Mouse (Mus musculus) embryonic stem cell, embryonic (primary cell): Measurements from ENCODE around the gene Gm42791.

ENCODE experiments used
- CTCF ChIA-PET, 4 experiments: fragments of 300-600 bp in 2 of 4; fragments of 350-600 bp in 2 of 4; sonication (Branson Sonifier 250); formaldehyde crosslinking; loops; one replicate each; lab custom pipeline; 2022; ENCODE audit warnings: inconsistent platforms in 2 of 4; lab: Charles Lee
- POLR2A ChIA-PET, 4 experiments: fragments of 300-600 bp in 2 of 4; fragments of 350-600 bp in 2 of 4; sonication (Branson Sonifier 250); formaldehyde crosslinking; loops; one replicate each; lab custom pipeline; 2022; ENCODE audit warnings: antibody characterized with exemption in 4 of 4, inconsistent platforms in 1 of 4; lab: Charles Lee

Gene Gm42791

DNA sequence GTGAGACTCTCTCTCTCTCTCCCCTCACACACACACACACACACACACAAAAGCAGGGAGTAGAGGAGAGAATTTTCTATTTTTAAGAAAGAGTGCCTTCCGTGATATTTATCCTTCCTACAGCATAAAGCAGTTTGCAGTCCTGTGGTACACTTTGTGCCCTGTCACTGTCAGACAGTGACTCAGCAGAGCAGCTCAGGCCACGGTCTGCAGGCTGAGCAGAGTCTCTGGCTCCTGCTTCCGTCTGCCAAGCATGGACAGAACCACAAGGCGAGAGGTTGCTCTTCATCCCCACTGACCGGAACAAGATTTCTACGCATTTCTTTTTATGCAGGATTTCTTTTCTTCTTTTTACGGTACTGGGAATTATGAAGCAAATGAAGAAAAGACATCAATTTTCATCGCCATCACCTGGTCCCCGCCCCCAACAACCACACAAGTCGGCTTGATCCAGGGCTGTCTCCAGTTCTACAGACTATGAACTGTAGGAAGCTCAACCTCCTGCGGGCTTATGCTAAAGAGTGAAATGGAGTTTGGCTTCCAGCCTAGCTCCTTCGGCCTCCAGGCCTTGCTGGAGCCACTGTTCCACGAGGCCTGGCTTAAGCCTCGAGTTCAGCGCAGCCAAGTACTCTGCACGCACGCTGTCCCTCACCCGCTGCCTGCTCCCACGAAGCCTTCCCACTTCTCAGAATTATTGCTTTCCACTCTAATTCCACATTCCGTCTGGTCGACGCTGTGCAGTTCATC, 40.5 kb downstream of the Gm42791 start:
- POLR2A ChIA-PET, result interaction anchor here (0.5 to 1.0 kb wide), 4 partner anchors 122 to 595 kb away, joined by 3 to 9 read pairs (median 3); no protein-coding TSS in a partner anchor

DNA sequence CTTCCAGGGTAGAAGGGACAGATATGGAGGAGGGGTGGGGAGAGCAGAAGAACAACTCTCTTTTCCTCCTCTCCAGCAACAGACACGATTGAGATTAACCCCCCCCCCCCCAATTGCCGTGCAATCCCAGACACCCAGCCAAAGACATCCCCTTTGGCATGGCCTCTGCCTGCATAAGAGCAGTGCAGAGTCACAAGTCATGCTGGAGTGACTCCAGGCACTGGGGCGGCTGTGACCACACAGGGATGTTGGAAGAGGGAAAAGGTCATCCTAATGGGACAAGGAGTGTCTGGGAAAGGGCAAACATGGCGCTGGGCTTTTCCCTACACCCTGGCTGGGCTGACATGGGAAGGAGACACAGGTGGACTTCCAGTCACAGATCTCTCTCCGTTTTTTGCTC, 41.8 kb downstream of the Gm42791 start:
- CTCF ChIA-PET, result interaction anchor here (0.5 to 1.9 kb wide), 19 partner anchors 10 to 648 kb away, joined by 3 to 21 read pairs (median 3); no protein-coding TSS in a partner anchor
- POLR2A ChIA-PET, result interaction anchor here in 3 of 4 experiments (0.7 to 1.6 kb wide), 6 partner anchors 13 to 182 kb away, joined by 3 to 5 read pairs (median 4); partner anchors contain the start of gene Katnal1 (in 1 of the 3)

More for the DNA sequence above, 40.5 kb downstream of the Gm42791 start:
- CTCF ChIA-PET, result interaction anchor here in 1 of 4 experiments (0.6 kb wide), 1 partner anchor 117 kb away, joined by 3 read pairs; no protein-coding TSS in a partner anchor

DNA sequence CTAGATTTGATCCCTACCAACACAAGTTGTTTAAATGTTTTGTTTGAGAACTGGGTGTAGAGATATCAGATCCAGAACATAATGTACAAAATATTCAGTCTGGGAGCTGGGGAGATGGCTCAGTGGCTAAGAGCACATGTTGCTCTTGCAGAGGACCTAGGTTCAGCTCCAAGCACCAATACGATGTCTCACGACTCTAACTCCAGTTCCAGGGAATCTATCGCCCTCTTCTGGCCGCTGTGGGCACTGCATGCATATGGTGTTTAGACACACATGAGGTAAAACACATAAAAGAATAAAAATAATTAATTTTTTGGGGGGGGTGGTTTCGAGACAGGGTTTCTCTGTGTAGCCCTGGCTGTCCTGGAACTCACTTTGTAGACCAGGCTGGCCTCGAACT, 42.5 kb downstream of the Gm42791 start:
- POLR2A ChIA-PET, result interaction anchor here in 3 of 4 experiments (0.7 to 1.6 kb wide), 6 partner anchors 12 to 233 kb away, joined by 3 to 5 read pairs (median 4); partner anchors contain the start of gene Katnal1 (in 1 of the 3)
- CTCF ChIA-PET, result interaction anchor here (0.5 to 1.9 kb wide), 63 partner anchors 9 to 1987 kb away, joined by 3 to 21 read pairs (median 3); no protein-coding TSS in a partner anchor

DNA sequence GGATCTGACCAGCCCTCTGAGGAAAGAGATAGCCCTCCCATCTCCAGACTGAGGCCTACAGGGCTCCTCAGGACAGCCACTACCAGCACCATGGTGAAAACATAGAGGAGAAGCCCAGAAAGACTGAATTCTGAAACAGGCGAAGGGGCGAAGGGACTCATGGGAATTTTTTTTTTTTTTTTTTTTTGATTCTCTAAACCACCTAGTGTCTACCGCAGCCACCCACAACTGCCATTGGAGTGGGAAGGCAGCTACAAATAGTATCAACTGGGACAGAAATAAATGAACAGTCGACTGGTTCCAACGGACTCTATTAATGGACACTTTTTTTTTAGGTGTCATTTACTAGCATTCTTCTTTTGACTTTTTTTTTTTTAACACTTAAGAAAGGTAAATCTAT, 43.6 kb downstream of the Gm42791 start:
- ChIA-PET CTCF (interaction anchor here (0.6 to 1.6 kb wide), 6 partner anchors 8 to 335 kb away, joined by 3 to 14 read pairs (median 3); no protein-coding TSS in a partner anchor), POLR2A (interaction anchor here in 1 of 4 experiments (0.7 kb wide), 1 partner anchor 81 kb away, joined by 3 read pairs; no protein-coding TSS in a partner anchor)

DNA sequence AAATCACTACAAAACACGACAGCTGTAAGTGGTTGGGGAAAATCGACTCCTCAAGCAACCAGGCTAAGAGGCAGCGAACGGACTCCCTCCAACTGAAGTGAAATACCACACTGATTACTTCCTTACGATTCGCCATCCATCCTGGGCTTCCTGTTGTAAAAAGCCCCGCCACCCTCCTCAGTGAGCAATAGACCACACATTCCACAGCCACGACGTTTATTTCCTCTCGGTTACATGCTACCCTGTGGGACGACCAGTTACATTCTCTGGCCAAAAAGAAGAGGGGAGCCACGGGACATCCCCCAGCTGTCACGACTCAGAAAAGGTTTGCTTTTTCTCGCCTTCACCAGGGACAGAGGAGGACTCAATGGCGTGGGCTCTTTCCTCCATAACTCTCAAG, 44.9 kb downstream of the Gm42791 start:
- ChIA-PET POLR2A (no interaction called here), CTCF (interaction anchor here in 1 of 4 experiments (0.5 kb wide), 1 partner anchor 21 kb away, joined by 3 read pairs; no protein-coding TSS in a partner anchor)

DNA sequence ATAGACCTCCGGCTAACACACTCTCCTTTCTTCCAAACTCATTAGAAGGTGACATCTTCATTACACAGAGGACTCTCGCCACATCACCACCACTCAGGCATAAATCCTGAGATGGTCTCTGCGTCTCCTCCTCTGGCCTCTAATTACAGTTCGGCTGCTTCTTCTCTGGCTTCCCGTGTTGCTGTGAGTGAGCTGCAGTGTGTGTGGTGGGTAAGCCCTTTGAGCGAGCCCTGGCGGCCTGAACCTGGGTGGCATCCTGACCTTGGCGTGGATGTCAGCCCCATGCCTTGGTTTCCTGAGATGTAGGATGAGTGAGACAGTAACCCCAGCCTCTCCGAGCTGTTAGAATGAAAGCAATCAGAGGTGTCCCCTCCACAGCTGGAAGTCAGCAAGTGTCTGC, 46.4 kb downstream of the Gm42791 start:
- ChIA-PET CTCF (interaction anchor here in 3 of 4 experiments (0.6 to 1.8 kb wide), 4 partner anchors 13 to 190 kb away, joined by 3 to 4 read pairs (median 3); no protein-coding TSS in a partner anchor), POLR2A (no interaction called here)

DNA sequence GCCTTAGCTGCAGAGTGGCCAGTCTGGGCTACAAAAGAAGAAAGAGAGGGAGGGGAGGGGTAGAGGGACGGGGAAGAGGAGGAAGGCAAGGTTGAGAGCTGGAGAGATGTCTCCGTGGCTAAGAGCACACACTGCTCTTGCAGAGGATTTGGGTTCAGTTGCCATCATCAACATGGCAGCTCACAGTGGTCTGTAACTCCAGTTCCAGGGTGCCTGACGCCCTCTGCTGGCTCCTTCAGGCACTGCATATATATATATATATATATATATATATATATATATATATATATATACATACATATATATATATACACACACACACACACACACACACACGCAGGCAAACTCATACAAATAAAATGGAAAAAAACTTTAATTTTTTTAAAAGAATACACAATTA, 47.5 kb downstream of the Gm42791 start:
- POLR2A ChIA-PET, result interaction anchor here in 2 of 4 experiments (0.9 to 1.0 kb wide), 2 partner anchors 17 to 69 kb away, joined by 3 read pairs; no protein-coding TSS in a partner anchor
- CTCF ChIA-PET, result interaction anchor here (0.6 to 1.8 kb wide), 19 partner anchors 9 to 705 kb away, joined by 3 to 9 read pairs (median 3); no protein-coding TSS in a partner anchor

DNA sequence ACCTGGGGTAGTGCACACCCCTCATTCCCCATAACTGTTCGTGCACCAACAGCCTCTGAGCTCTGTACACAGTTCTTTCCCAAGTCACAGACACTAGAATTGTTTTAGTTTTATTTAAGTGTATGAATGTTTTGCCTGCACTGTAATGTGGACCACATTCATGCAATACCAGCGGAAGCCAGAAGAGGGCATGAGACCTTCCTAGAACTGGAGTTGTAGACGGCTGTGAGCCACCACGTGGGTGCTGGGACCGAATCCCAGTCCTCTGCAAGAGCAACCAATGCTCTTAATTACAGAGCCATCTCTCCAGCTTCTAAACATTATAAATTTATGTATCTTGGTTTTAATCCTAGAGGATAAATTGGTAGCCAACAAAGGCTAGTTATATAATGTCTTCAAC, 48.2 kb downstream of the Gm42791 start:
- POLR2A ChIA-PET, result interaction anchor here in 1 of 4 experiments (0.9 kb wide), 1 partner anchor 16 kb away, joined by 3 read pairs; no protein-coding TSS in a partner anchor
- CTCF ChIA-PET, result interaction anchor here (0.6 to 1.8 kb wide), 18 partner anchors 8 to 705 kb away, joined by 3 to 9 read pairs (median 3); no protein-coding TSS in a partner anchor

DNA sequence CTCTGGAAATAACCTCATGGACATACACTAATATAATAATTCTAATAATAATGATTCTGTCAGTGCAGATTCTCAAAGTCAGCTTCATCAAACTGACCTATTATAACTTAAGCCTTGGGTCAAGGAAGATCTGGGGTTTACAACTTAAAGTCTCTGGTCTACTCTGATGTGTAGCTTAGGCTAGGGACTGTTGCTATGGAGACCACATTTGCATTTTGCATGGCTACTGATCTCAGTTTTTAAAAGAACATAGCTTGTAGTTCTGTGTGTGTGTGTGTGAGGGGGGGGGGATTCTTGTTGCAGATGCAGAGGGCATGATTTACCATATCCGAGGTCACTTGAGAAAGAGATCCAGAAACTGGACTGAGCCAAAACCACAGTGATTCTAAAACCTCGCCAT, 49.2 kb downstream of the Gm42791 start:
- CTCF ChIA-PET, result interaction anchor here (0.6 to 1.0 kb wide), 9 partner anchors 10 to 1068 kb away, joined by 3 to 12 read pairs (median 4); no protein-coding TSS in a partner anchor

DNA sequence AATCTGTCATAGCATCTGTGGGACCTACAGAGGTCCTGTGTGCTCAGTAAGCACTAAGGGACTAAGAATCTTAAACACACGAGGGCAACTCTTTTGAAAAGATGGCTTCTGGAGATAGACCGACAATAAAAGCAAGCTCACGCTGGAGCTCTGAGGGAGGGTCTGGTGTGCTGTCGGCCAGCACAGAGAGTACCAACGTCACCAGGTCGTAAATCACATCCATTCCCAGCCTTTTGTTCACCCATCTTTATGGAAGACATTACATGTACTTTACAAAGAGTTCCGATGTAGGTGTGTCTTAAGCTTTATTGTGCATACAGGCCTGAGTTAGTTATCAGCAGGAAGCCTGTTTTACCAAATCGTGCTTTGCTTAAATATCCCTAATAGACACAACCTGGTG, 50.9 kb downstream of the Gm42791 start:
- CTCF ChIA-PET, result interaction anchor here in 2 of 4 experiments (0.8 to 3.4 kb wide), 6 partner anchors 8 to 132 kb away, joined by 3 to 21 read pairs (median 6); partner anchors contain the start of gene Katnal1 (in 1 of the 2)
- POLR2A ChIA-PET, result interaction anchor here in 1 of 4 experiments (0.7 kb wide), 1 partner anchor 300 kb away, joined by 3 read pairs; no protein-coding TSS in a partner anchor

More for the DNA sequence above, 49.2 kb downstream of the Gm42791 start:
- POLR2A ChIA-PET, result interaction anchor here in 1 of 4 experiments (0.6 to 1.0 kb wide), 3 partner anchors 13 to 238 kb away, joined by 3 to 6 read pairs (median 3); partner anchors contain the start of genes Hmgb1 and Uspl1

DNA sequence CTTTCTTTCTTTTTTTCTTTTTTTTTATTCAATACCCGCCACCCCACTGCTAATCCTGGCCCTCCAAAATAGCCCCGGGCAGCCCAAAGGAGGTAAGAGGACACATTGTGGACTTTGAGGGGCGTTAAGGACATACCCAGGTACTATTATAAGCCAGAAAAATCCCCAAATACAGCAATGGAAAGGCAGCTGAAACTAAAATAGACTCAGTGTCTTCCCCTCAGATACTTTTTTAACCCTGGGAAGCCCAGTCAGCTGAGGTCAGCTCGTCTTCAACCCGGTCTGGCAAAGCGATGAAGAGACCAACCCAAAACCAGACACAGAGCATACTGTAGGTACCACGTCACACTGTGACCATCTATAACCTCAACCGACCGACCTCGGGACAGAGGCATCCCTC, 51.5 kb downstream of the Gm42791 start:
- POLR2A ChIA-PET, result no interaction called here

DNA sequence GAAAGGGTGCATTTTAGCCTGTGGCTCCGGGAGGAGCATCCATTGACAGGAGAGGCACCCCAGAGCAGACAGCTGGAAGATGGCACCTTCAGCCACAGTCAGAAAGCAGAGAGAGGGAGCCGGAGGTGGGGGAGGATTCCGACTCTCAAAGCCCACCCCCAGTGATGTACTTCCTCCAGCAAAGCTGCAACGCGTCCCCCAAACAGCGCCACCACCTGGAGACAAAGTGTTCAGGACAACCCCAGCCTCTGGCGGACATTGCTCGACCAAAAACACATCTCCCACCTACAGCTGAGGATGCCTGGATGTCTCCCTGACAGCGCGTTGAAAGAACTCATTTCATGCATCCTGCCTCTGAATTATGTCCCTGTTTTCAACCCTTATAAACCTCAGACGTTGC, 52.0 kb downstream of the Gm42791 start:
- POLR2A ChIA-PET, result interaction anchor here in 1 of 4 experiments (0.5 kb wide), 1 partner anchor 831 kb away, joined by 4 read pairs; no protein-coding TSS in a partner anchor
- CTCF ChIA-PET, result interaction anchor here in 3 of 4 experiments (0.6 to 3.4 kb wide), 31 partner anchors 9 to 676 kb away, joined by 3 to 21 read pairs (median 4); partner anchors contain the start of gene Katnal1 (in 3 of the 3)

More for the DNA sequence above, 51.5 kb downstream of the Gm42791 start:
- CTCF ChIA-PET, result interaction anchor here in 2 of 4 experiments (0.6 to 3.4 kb wide), 20 partner anchors 8 to 432 kb away, joined by 3 to 21 read pairs (median 5); partner anchors contain the start of gene Katnal1 (in 2 of the 2)

DNA sequence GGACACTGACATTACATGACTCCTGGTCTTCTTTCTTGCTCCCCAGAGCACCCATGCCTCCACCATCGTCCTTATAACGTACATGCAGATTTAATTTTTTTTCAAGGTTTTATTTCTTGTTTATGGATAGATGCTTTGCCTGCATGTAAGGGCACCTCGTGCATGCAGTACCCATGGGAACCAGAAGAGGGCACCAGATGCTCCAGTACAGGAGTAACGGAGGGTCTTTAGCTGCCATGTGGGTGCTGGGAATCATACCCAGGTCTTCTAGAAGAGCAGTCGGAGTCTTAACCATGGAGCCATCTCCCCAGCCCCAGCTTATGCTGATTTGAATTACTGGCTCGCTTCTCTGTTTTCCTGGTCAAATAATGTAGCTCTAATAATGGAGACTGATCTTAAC, 52.6 kb downstream of the Gm42791 start:
- CTCF ChIA-PET, result interaction anchor here in 3 of 4 experiments (0.6 to 3.4 kb wide), 30 partner anchors 10 to 675 kb away, joined by 3 to 21 read pairs (median 4); partner anchors contain the start of gene Katnal1 (in 2 of the 3)
- POLR2A ChIA-PET, result interaction anchor here in 1 of 4 experiments (0.5 kb wide), 1 partner anchor 832 kb away, joined by 4 read pairs; no protein-coding TSS in a partner anchor

DNA sequence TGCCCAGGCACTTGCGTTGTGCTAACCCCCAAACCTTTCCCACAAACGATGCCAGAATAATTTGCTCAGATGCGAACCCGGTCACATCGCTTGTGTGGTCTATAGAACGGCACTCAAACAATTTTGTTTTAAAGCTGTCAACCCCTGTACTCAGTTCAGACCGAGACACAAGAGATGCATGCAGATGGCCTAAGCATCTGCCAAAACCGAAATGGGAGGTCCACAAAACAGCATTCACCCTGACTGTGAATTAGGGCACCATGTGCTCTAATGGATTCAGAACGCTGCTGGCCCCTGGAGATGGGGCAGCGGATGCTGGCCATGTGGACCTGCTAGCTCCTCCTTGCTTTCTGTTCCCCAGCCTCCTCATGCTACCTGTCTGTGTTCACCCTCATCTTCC, 53.1 kb downstream of the Gm42791 start:
- POLR2A ChIA-PET, result no interaction called here
- CTCF ChIA-PET, result interaction anchor here in 3 of 4 experiments (0.6 to 3.4 kb wide), 15 partner anchors 10 to 134 kb away, joined by 3 to 21 read pairs (median 5); partner anchors contain the start of gene Katnal1 (in 2 of the 3)

DNA sequence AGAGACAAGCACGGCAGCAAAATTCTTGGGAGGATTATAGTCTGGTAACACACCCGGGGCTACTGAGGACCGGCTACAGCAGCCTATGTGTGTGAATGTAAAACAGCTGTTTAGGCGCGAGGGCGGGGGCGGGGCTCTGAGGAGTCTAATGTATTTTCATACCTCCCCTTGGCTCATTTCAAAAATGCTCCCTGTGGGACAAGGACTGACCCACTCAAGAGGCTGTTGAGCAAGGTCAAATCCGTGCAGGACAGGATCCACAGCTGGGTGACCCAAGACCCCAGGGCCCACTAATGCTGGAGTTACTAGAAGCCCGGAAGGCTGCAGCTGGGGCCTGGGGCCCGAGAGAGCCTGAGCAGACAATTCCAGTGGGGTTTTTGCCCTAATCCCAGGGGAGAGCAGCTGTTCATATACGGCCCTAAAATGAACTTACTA, 55.0 kb downstream of the Gm42791 start:
- ChIA-PET CTCF (interaction anchor here (0.5 to 1.4 kb wide), 4 partner anchors 11 to 146 kb away, joined by 3 to 6 read pairs (median 3); partner anchors contain the start of gene Katnal1 (in 1 of the 4)), POLR2A (interaction anchor here (0.5 to 1.1 kb wide), 7 partner anchors 11 to 739 kb away, joined by 3 to 8 read pairs (median 4); partner anchors contain the start of gene Katnal1 (in 1 of the 4))

DNA sequence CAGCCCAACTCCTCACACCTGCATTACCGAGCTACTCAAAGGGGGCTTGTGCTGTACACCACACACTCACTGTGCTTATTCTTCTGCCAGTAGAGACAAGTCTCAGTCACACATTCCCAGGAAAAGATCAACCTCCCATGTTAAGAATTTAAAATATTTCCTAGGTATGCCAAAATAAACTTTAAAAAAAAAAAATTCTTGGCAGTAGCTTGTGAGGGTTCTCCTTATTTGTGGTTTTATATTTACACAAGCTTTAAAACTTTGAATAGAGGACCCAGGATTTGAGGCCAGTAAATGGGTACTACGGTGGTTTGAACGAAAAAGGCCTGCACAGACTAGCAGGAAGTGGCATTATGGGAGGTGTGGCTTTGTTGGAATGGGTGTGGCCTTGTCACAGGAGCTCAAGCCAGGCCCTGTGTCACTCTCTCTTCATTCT, 58.4 kb downstream of the Gm42791 start:
- POLR2A ChIA-PET, result interaction anchor here in 1 of 4 experiments (0.6 kb wide), 1 partner anchor 604 kb away, joined by 3 read pairs; no protein-coding TSS in a partner anchor
- CTCF ChIA-PET, result interaction anchor here in 2 of 4 experiments (0.7 to 1.1 kb wide), 3 partner anchors 11 to 135 kb away, joined by 3 to 5 read pairs (median 3); no protein-coding TSS in a partner anchor

DNA sequence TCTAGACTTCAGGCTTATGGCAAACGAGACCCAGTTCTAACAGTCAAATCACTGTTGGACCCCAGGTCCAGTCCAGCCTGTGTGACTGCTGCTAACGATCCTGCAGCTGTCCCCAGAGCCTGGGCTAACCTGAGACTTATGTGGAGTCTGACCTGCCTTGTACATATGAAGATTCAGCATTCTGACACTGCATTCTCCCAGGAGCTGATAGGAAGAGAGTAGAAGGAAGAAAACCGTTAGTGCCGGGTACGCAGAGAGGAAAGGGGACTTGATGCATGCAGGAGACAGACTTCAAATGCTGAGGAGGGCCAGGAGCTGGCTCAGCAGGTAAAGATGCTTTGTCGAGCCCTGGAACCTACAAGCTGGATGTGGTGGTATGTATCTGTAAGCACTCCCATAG, 59.1 kb downstream of the Gm42791 start:
- POLR2A ChIA-PET, result no interaction called here

More for the DNA sequence above, 59.1 kb downstream of the Gm42791 start:
- CTCF ChIA-PET, result interaction anchor here in 2 of 4 experiments (0.6 to 1.4 kb wide), 5 partner anchors 11 to 136 kb away, joined by 3 to 5 read pairs (median 4); no protein-coding TSS in a partner anchor
